Mouse (Mus musculus) embryonic fibroblast, embryonic 13.5 days (primary cell): Measurements from ENCODE around the gene Aldh2.
"Not testable (repeated sequence)": the region's sequence is repeated elsewhere in the genome, so short reads cannot be mapped to it uniquely, and the experiment has no call there.

ENCODE experiments used
- CTCF ChIP-seq: IDR thresholded peaks from 2 replicates; pipeline ENCODE4 v1.5.1; 2011; ENCODE audit warnings: mild to moderate bottlenecking, control low read depth, low read length, moderate library complexity, borderline replicate concordance; ENCODE audit not compliant: insufficient read depth
- POLR2A ChIP-seq: IDR thresholded peaks from 2 replicates; pipeline ENCODE4 v1.6.1; 2011; ENCODE audit warnings: low read depth, mild to moderate bottlenecking, control low read depth, low read length, moderate library complexity

- not testable (repeated sequence) for TF ChIP-seq POLR2A, CTCF
These were observed 16.0 kb upstream of the Aldh2 start for GRCm38 (mm10) chr5:121609556-121610135.
